Mouse (Mus musculus) layer of hippocampus, adult 2 months (tissue): Measurements from ENCODE around the gene Sh3gl2. TPM values are rescaled to one million over a fixed set of nuclear protein-coding genes. Genes with fewer than 3 reads are reported as not detected.

Experiments
- DNase-seq, 2 experiments: peaks; one replicate each; pipeline ENCODE4 v3.0.0; 2022; ENCODE audit warnings: low spot score in 2 of 2
- H3K27ac ChIP-seq: fragments of 200-600 bp; 2 replicates; pipeline ENCODE4 v1.8.1; 2022
- H3K4me3 ChIP-seq: fragments of 200-600 bp; 2 replicates; pipeline ENCODE4 v1.8.1; 2022; ENCODE audit warnings: mild to moderate bottlenecking
- CTCF ChIP-seq: fragments of 200-600 bp; conservative IDR thresholded peaks from 2 replicates; pipeline ENCODE4 v1.8.1; 2022; ENCODE audit warnings: antibody characterized with exemption, mild to moderate bottlenecking, moderate library complexity
- total RNA-seq, 2 experiments: library from RNA; stranded (reverse); gene quantifications; 2 replicates each; pipeline ENCODE4 v1.2.3; 2021

Gene Sh3gl2
- total RNA-seq, 2 experiments from 2014 or later = 285 to 321 TPM

DNA sequence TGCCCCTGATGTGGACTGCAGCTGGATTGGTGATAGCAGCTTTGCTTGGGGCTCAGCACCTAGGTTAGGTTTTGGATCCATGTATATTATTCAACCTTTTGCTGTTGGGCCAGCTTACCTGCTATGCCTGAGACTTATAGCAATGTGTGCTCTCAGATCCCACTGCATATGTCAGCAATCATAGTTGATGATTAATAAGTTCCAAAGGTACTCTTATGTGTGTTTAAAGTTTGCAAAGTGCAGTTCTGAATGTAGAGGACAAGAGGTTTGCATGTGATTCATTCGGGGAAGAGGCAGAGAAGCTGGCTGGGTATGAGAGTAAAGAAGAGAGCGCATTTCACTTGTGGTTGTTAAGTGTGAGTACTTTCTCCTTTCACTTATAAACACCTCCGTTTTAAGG lies 43.7 kb downstream of the Sh3gl2 start:
- Histone ChIP-seq H3K27ac (no peak overlapping the region), H3K4me3 (no peak overlapping the region)
- no peak for TF ChIP-seq CTCF
- DNase-seq = no peak

DNA sequence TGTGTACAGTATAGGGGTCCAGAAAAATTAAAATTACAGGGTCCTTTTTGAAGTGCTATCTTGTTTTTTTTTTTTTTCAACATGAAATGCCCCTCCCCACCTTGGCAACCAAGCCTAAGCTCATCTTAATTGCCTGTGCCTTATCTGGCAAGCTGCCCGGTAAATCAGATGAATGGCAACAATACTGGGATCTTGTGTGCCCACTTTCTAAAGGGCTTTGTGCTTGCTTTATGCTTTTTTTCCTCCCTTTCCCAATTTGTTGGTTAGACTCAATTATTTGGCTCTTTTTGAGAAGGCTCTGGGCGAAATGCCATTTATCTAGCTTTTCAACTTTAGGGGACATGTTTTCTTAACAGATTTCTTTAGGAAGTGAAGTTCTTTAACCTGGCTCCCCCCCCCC lies 45.3 kb downstream of the Sh3gl2 start:
- H3K4me3 ChIP-seq = no peak overlapping the region
- no peak overlapping the region for H3K27ac ChIP-seq
- peak; percentile 39 to 69 for DNase-seq
- no peak for TF ChIP-seq CTCF

DNA sequence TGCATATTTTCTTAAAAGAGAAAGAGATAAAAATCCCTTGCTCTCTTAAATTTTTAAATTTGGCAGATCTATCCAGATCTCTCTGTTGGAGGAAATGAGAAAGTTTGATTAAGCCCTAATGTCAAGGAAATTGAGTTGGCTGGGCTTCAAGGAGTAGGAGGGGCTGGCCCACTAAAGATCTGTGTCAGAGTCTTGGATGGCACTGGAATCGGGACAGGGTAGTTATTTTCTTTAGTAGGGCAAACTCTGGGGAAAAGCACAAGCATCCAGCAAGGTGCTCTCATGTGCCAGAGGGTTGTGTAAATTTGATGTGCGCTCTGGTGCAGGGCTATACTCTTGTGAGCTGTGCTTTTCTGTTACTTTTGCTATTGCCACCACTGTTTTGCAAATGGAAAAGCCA lies 45.9 kb downstream of the Sh3gl2 start:
- DNase-seq = no peak
- H3K27ac ChIP-seq = peak overlapping the region; percentile 7; the same call in 1 of the 2 replicates

DNA sequence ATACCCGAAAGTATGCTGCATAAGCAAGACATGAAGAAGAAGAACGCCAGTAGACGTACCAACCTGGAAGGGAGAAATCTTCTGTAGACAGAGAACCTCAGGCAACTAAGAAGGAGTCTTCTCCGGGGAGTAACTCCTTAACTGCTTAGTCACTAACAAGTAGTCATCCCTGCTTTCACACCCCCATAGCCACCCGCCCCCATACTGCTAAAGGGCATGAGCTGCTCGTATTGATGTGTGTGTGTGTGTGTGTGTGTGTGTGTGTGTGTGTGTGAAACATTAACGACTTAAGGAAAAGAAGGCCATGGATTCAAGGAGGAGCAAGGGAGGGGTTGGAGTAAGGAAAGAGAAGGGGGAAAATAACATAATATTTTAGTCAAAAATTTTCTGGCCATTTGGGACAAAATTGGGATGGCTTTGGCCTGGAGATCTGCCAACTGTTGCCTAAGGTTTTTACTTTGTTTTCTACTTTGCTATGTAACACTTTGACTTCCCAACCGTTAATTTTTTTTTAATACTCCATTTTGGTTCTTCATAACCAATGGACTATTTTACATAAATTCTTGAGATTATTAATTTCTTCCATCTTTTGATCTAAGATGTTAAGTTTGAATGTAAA lies 51.0 kb downstream of the Sh3gl2 start:
- Histone ChIP-seq H3K4me3 (no peak overlapping the region), H3K27ac (no peak overlapping the region)
- no peak for TF ChIP-seq CTCF
- no peak for DNase-seq

More for the DNA sequence above, 45.9 kb downstream of the Sh3gl2 start:
- no peak overlapping the region for H3K4me3 ChIP-seq
- no peak for TF ChIP-seq CTCF

DNA sequence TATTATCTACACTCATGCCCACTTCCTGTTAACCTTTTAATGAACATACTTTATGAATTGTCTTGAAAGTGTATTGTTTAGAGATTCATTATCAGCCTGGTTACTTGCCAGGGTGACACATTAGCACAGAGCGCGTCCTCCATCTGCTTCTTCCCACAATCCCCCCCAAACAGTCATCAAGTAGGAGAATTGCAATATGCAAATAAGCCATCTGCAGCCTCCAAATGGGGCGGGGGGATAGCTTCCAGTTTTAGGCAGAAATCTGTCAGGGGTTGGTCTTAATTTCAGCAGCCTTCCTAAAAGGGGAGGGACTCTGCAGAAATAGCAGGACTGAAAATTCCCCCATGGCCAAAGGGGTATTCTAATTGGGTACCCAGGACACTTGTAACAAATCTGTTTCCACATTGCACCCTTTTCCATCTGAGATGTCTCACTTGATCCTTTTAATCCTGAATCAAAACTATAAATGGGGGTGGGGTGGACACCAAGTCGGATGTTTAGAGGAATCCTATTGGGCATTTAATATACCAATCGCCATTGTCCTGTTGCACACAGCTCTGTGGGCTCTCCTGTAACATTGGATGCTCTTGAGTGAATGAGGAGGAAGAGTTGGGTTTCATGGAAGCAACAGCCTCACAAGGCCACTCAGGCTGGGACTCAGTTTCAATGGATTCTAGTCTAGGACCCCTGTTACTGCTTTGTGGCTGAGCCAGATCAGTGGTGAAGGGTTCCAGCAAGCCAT lies 51.7 kb downstream of the Sh3gl2 start:
- DNase-seq = peak; percentile 66 to 84

DNA sequence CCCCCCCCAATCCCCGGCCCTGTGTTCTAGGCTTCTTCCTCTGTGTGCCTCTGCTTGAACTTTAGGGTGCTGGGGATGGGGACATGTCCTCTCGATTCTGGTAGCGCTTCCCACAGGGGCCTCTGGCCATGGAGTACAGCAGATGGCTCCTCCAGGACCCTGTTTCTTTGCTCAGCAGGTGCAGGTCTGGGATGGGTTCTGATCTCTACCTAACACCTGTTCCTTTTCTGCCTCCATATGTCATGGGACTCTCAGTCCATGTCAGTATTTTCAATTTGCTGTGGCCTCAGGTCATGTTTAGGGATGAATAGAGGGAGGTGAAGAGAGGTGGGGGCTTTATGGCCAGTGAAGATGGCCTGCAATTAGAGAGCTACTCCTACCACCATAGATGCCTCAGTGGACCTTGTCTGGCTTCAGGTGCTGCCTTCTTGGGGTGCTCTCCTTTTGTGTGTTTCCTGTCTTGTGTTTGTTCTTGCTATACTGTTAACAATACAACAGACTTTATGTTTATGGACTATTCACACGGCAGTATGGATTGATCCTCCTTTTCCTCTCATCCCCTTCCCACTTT lies 52.9 kb downstream of the Sh3gl2 start:
- TF ChIP-seq CTCF = no peak
- Histone ChIP-seq H3K27ac (peak overlapping the region; percentile 64; the same call in 1 of the 2 replicates), H3K4me3 (no peak overlapping the region)
- no peak for DNase-seq

More for the DNA sequence above, 51.7 kb downstream of the Sh3gl2 start:
- H3K27ac ChIP-seq = peak overlapping the region; percentile 63
- no peak overlapping the region for H3K4me3 ChIP-seq
- TF ChIP-seq CTCF = no peak

DNA sequence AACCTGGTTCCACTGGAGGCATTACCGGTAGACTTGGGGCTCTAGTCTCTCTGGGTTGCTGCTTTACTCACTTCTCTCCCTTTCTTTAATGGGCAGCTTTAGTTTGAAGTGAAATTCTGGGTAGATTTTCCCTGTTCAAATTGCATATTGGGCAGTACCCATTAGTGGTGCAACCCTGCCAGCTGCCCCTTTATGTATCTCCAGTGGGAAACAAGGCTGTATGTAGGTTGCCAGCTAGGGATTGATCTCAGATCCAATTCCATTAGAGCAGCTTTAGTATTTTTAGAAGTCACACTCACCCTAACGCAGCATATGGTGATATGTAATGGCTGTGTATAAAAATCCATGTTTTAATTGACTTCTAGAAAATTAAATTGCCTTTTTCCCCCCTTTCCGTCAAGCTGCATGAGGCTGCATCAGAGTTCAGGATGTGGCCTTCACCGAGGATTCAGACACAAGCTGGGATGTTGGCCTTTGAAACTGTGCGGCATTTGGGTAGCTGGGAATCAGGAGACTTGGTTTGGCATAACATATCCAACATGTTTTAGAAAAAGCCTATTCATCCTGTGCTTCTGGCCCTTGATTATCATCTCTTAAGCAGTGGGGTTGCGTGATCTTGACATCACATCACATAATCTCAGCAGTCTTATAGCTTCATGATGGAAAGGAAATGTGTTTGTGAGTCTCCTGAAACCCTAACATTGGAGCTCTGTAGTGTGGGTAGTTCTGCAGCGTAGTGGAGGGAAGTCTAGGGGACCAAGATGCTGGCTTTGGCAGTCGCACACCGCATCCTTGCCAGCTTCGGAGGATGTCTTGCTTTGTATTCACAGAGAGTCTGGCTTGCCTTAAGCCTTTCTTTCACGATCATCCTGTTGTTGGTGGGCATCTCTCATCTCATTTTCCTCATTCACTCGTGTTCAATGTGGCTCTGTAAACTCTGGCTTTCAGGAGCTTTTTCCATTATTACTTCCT lies 56.0 kb downstream of the Sh3gl2 start:
- no peak for TF ChIP-seq CTCF
- no peak overlapping the region for H3K4me3 ChIP-seq
- peak overlapping the region; percentile 82 for H3K27ac ChIP-seq
- peak; percentile 54 to 82 for DNase-seq

DNA sequence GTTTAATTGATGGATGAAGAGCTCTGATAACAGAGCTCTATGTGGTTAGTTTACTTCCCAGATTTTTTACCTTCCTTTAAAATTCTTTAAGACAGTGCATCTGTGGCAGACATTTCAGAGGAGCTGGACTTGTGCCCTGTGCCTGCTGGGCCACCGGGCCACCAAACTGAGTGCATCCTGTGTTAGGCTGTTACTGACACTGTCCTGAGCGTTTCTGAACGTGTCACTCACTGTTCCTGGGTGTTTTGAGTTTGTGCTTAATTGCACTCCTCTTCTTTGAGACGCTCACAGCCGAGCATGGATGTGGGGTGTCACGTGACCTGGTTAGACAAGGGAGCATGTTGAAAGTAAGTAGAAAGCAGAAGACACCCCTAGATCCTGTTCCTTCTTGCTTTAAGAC lies 57.2 kb downstream of the Sh3gl2 start:
- Histone ChIP-seq H3K4me3 (no peak overlapping the region), H3K27ac (peak overlapping the region; percentile 82)
- no peak for DNase-seq
- TF ChIP-seq CTCF = no peak

DNA sequence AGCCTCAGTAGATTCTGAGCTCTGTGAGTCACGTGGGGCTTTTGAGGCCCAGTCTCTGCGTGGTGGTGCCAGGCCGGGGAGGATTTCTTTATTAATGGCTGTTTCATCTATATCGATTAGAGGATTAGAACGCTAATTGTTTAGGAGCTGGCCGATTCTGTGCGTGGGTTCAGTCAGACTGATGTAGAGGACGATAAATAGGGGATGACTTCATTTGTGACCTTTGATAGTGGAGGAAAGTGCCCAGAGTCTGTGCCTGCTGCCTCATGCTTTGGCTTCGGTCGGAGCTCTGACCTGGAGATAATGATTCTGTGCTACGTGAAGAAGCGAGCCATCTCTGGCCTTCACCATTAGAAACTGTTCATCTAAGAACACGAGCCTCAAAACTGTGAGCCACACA lies 57.7 kb downstream of the Sh3gl2 start:
- H3K27ac ChIP-seq = peak overlapping the region; percentile 82
- no peak for TF ChIP-seq CTCF
- no peak overlapping the region for H3K4me3 ChIP-seq

DNA sequence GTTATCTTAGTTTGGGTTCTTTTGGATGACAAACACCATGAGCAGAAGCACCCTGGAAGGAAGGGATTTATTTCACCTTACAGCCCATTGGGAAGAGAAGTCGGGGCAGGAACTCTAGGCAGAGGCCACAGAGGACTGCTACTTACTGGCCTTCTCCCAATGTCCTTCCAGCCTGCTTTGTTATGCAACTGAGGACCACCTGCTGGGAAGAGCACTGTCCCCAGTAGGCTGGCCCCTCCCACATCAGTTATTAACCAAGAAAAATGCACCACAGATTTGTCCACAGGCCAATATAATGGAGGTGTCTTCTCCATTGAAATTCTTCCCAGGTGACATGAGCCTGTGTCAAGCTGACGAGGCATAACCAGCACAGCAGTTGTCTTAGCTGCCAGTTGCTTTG lies 62.5 kb downstream of the Sh3gl2 start:
- no peak overlapping the region for H3K4me3 ChIP-seq
- no peak overlapping the region for H3K27ac ChIP-seq
- TF ChIP-seq CTCF = no peak
- DNase-seq = no peak

More for the DNA sequence above, 57.7 kb downstream of the Sh3gl2 start:
- DNase-seq = no peak

DNA sequence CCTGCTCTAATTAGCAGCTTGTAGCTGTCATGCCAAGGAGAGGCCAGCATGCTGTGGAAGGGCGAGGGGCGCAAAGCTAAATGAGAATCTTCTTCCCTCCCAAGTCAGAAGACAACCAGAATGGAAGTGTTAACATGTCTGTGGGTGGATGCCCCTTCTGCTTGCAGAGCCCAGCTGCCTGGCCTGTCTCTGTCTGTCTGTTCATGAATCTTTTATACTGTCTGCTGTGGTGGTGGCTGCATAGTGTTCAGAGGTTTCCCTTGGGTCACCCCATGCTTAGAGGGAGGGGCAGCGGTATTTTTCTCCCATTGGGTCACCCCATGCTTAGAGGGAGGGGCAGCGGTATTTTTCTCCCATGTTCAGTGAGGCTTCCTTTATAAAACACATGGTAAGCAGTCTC lies 68.0 kb downstream of the Sh3gl2 start:
- Histone ChIP-seq H3K27ac (peak overlapping the region; percentile 67), H3K4me3 (no peak overlapping the region)
- no peak for DNase-seq
- TF ChIP-seq CTCF = no peak

DNA sequence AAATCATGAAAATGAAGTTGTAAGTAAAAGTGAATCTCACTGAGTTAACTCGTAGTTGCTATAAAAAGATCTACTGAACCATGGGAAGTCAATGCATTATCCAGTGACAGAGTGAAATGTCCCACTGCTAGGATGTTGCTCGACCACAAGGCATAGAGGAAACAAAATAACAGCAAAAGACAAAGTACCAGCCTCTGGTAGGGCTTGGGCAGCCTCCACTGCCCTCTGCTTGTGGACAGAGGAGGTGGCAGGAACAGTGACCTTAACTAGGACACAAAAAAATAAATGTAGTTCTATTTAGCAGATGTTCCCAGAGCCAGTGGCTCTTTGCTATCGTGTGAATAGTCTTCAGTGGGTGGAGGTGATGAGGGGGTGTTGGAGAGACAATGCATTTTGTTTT lies 68.5 kb downstream of the Sh3gl2 start:
- TF ChIP-seq CTCF = peak; percentile 67
- no peak for DNase-seq
- Histone ChIP-seq H3K4me3 (no peak overlapping the region), H3K27ac (peak overlapping the region; percentile 67; the same call in 1 of the 2 replicates)
